Mouse (Mus musculus) hindbrain, embryonic 13.5 days (tissue): ENCODE measurements around the gene Slc35g3. TPM values are rescaled to one million over a fixed set of nuclear protein-coding genes. Genes with fewer than 3 reads are reported as not detected.

Experiments used
- ATAC-seq: fragments of 200-750 bp; cut with Nextera tagmentation; 2 replicates; pipeline ENCODE4 v1.8.0; 2017; ENCODE audit warnings: moderate TSS enrichment; ENCODE audit not compliant: low FRiP score
- H3K27ac ChIP-seq: fragments of 300-500 bp; sonication (generic); 2 replicates; pipeline ENCODE4 v1.5.1; 2015; ENCODE audit warnings: inconsistent platforms, mild to moderate bottlenecking, moderate library complexity
- H3K27me3 ChIP-seq: fragments of 300-500 bp; sonication (generic); 2 replicates; pipeline ENCODE4 v1.6.1; 2015; ENCODE audit warnings: mild to moderate bottlenecking, inconsistent platforms
- H3K36me3 ChIP-seq: fragments of 300-500 bp; sonication (generic); 2 replicates; pipeline ENCODE4 v1.6.1; 2015; ENCODE audit warnings: mild to moderate bottlenecking, inconsistent platforms
- H3K4me1 ChIP-seq: fragments of 300-500 bp; sonication (generic); replicated peaks from 2 replicates; pipeline ENCODE4 v1.6.1; 2015; ENCODE audit warnings: inconsistent platforms
- H3K4me2 ChIP-seq: fragments of 300-500 bp; sonication (generic); 2 replicates; pipeline ENCODE4 v1.6.1; 2015; ENCODE audit warnings: inconsistent platforms, mild to moderate bottlenecking, moderate library complexity
- H3K4me3 ChIP-seq: fragments of 300-500 bp; sonication (generic); 2 replicates; pipeline ENCODE4 v1.5.1; 2015; ENCODE audit warnings: mild to moderate bottlenecking, inconsistent platforms
- H3K9ac ChIP-seq: fragments of 300-500 bp; sonication (generic); 2 replicates; pipeline ENCODE4 v1.6.1; 2015; ENCODE audit warnings: mild to moderate bottlenecking, inconsistent platforms
- H3K9me3 ChIP-seq: fragments of 300-500 bp; sonication (generic); 2 replicates; pipeline ENCODE4 v1.6.1; 2016; ENCODE audit warnings: inconsistent platforms
- WGBS: fragments of 180-500 bp; shearing (Covaris S2); methylation state at CpG from one replicate; pipeline ENCODE4 v1.1.7; 2015; 5-methylcytosine and 5-hydroxymethylcytosine counted together
- polyA plus RNA-seq: library from polyadenylated mRNA; unstranded; fragments of >200 nt; fragmentation: Nextera tagmentation; extraction: Ambion mirVana; gene quantifications from 2 replicates; pipeline ENCODE4 v1.2.1, GENCODE M21; 2015

Slc35g3 gene
- polyA plus RNA-seq, 1 experiment from 2014 or later: 0.87 TPM

DNA sequence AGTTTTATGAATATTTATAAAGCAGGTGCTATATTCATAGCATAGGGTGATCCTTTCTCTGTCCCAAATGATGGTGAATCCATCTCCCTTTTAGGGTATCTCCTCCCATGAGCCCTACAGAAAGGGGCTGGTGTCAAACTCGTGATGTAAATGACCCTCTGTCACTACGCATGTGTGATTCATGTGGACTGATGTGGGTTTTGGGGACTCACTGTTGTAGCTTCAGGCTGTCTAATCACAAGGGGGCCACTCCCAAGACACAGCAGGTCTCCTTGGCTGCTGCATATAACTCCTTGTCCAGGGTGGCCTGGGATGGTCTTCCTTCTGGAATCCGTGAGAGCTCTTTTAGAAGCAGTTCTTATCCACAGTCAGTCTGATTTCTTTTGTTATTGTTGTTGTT, 51.3 kb downstream of the Slc35g3 start:
- 77% methylated on average over 3 of the region's 3 CpGs for WGBS
- Histone ChIP-seq H3K9me3 (no peaks in the 10 kb centered on the region), H3K9ac (no peak overlapping the region), H3K4me3 (no peak overlapping the region), H3K27ac (no peak overlapping the region), H3K4me1 (peaks cover 3% of the 10 kb centered on the region; the same call in 1 of the 2 replicates), H3K36me3 (no peaks in the 10 kb centered on the region), H3K27me3 (no peaks in the 10 kb centered on the region), H3K4me2 (no peak overlapping the region)
- no peak for ATAC-seq

Other genes with a start within 250 kb of the Slc35g3 start
- gene Dnah2, start 212.9 kb downstream of the Slc35g3 start, polyA plus RNA-seq: 2.1 and 2.7 TPM in 2 replicates
- 90.1 and 92.0 TPM in 2 replicates for gene Efnb3, start 201.8 kb downstream of the Slc35g3 start, polyA plus RNA-seq
- gene Wrap53, start 181.7 kb downstream of the Slc35g3 start, polyA plus RNA-seq: 23.0 and 24.2 TPM in 2 replicates
- 76.3 and 78.1 TPM in 2 replicates for gene Trp53, start 181.6 kb downstream of the Slc35g3 start, polyA plus RNA-seq
- gene Atp1b2, start 156.0 kb downstream of the Slc35g3 start, polyA plus RNA-seq: 27.6 and 29.7 TPM in 2 replicates
- gene Shbg, start 144.1 kb downstream of the Slc35g3 start, polyA plus RNA-seq: not detected in 2 replicates
- 28.0 and 28.1 TPM in 2 replicates for gene Sat2, start 139.9 kb downstream of the Slc35g3 start, polyA plus RNA-seq
- 40.5 and 52.0 TPM in 2 replicates for gene Fxr2, start 129.0 kb downstream of the Slc35g3 start, polyA plus RNA-seq
- not detected in 2 replicates for gene Sox15, start 106.7 kb downstream of the Slc35g3 start, polyA plus RNA-seq
- 95.0 and 104 TPM in 2 replicates for gene Mpdu1, start 99.3 kb downstream of the Slc35g3 start, polyA plus RNA-seq
- 9.0 and 9.8 TPM in 2 replicates for gene Cd68, start 95.8 kb downstream of the Slc35g3 start, polyA plus RNA-seq
- 528 and 537 TPM in 2 replicates for gene Eif4a1, start 89.5 kb downstream of the Slc35g3 start, polyA plus RNA-seq
- 94.7 and 95.9 TPM in 2 replicates for gene Senp3, start 79.9 kb downstream of the Slc35g3 start, polyA plus RNA-seq
- gene Tnfsf13, start 76.2 kb downstream of the Slc35g3 start, polyA plus RNA-seq: 0.36 and 0.53 TPM in 2 replicates
- gene Tnfsf12, start 66.1 kb downstream of the Slc35g3 start, polyA plus RNA-seq: 1.8 and 3.6 TPM in 2 replicates
- gene Tnfsfm13, start 65.9 kb downstream of the Slc35g3 start, polyA plus RNA-seq: 0.98 and 1.2 TPM in 2 replicates
- 18.8 and 20.4 TPM in 2 replicates for gene Polr2a, start 3.3 kb downstream of the Slc35g3 start, polyA plus RNA-seq
- gene Zbtb4, start 3.9 kb upstream of the Slc35g3 start, polyA plus RNA-seq: 3.2 TPM in 2 replicates
- gene Chrnb1, start 34.0 kb upstream of the Slc35g3 start, polyA plus RNA-seq: 1.5 and 2.6 TPM in 2 replicates
- 4.8 and 5.5 TPM in 2 replicates for gene Fgf11, start 39.9 kb upstream of the Slc35g3 start, polyA plus RNA-seq
- 1.1 TPM in 2 replicates for gene Tmem102, start 43.7 kb upstream of the Slc35g3 start, polyA plus RNA-seq
- gene Gm39566, start 53.3 kb upstream of the Slc35g3 start, polyA plus RNA-seq: not detected in 2 replicates
- 0.10 TPM in 1 of 2 replicates, not detected in the other for gene Spem2, start 56.5 kb upstream of the Slc35g3 start, polyA plus RNA-seq
- gene Spem1, start 60.2 kb upstream of the Slc35g3 start, polyA plus RNA-seq: 0.70 and 0.81 TPM in 2 replicates
- gene Nlgn2, start 75.8 kb upstream of the Slc35g3 start, polyA plus RNA-seq: 21.4 and 22.0 TPM in 2 replicates
- 368 and 374 TPM in 2 replicates for gene Tmem256, start 76.5 kb upstream of the Slc35g3 start, polyA plus RNA-seq
- 51.7 and 53.7 TPM in 2 replicates for gene Plscr3, start 84.4 kb upstream of the Slc35g3 start, polyA plus RNA-seq
- gene Tnk1, start 96.8 kb upstream of the Slc35g3 start, polyA plus RNA-seq: 0.13 and 0.23 TPM in 2 replicates
- not detected in 2 replicates for gene Tmem95, start 116.0 kb upstream of the Slc35g3 start, polyA plus RNA-seq
- gene Kctd11, start 119.4 kb upstream of the Slc35g3 start, polyA plus RNA-seq: 2.0 and 2.5 TPM in 2 replicates
- gene Acap1, start 133.6 kb upstream of the Slc35g3 start, polyA plus RNA-seq: 0.17 and 0.52 TPM in 2 replicates
- 10.3 and 11.7 TPM in 2 replicates for gene 2810408A11Rik, start 139.0 kb upstream of the Slc35g3 start, polyA plus RNA-seq
- gene Neurl4, start 139.1 kb upstream of the Slc35g3 start, polyA plus RNA-seq: 18.8 and 22.6 TPM in 2 replicates
- gene Gps2, start 151.9 kb upstream of the Slc35g3 start, polyA plus RNA-seq: 72.4 and 77.3 TPM in 2 replicates
- gene Eif5a, start 160.0 kb upstream of the Slc35g3 start, polyA plus RNA-seq: 1,129 and 1,134 TPM in 2 replicates
- gene Ybx2, start 173.8 kb upstream of the Slc35g3 start, polyA plus RNA-seq: 4.0 and 7.1 TPM in 2 replicates
- 3.9 and 4.0 TPM in 2 replicates for gene Slc2a4, start 186.2 kb upstream of the Slc35g3 start, polyA plus RNA-seq
- 0.38 and 0.87 TPM in 2 replicates for gene Cldn7, start 202.8 kb upstream of the Slc35g3 start, polyA plus RNA-seq
- gene Ctdnep1, start 219.2 kb upstream of the Slc35g3 start, polyA plus RNA-seq: 22.4 and 22.7 TPM in 2 replicates
- gene Elp5, start 220.5 kb upstream of the Slc35g3 start, polyA plus RNA-seq: 149 and 154 TPM in 2 replicates
- 670 and 709 TPM in 2 replicates for gene Gabarap, start 229.2 kb upstream of the Slc35g3 start, polyA plus RNA-seq
- gene Phf23, start 233.8 kb upstream of the Slc35g3 start, polyA plus RNA-seq: 72.9 and 74.8 TPM in 2 replicates
- gene Dvl2, start 238.6 kb upstream of the Slc35g3 start, polyA plus RNA-seq: 26.8 and 28.6 TPM in 2 replicates